Comparison of ENCODE assay signal across 10 mouse cellular contexts in genomic region chr11:79338621-79339020, GRCm38 (mm10). TPM values are rescaled to one million over a fixed set of nuclear protein-coding genes. Genes with fewer than 3 reads are reported as not detected.
DNase-seq lines count a peak whose midpoint lies in the region; ATAC-seq lines count a peak whose summit lies in the region.
"Had no signal": no experiment of that assay in that cellular context is flagged by ENCODE, and none has a peak within 500 bp of the region (broad histone marks: within the 10 kb centered on the region; RNA-seq: fewer than 3 reads in every experiment).

No protein-coding gene starts in this region.

- no peak for ATAC-seq in heart, embryonic 14.5 days (ENCODE audit: insufficient number of reproducible peaks, insufficient read depth, low FRiP score, low read depth)
- ATAC-seq in liver, embryonic 16.5 days (ENCODE audit: low read depth): no peak
- no peak for ATAC-seq in granulocyte monocyte progenitor cell, adult 5-6 weeks (replicated peaks; ENCODE audit: poor library complexity, severe bottlenecking)

- peak overlapping the region in 1 of 2 experiments; percentile 92; a peak in 1 of 4 replicates for H3K27ac ChIP-seq in heart, embryonic 14.5 days (replicated peaks in 1 of 2; ENCODE audit: control insufficient read depth in 1 of 2, insufficient read depth in 1 of 2, low read depth in 2 of 2, low read length in 2 of 2)
- no peak overlapping the region for H3K27ac ChIP-seq in liver, embryonic 16.5 days (ENCODE audit: low read length)

- peaks cover 19% of the 10 kb centered on the region for H3K36me3 ChIP-seq in heart, embryonic 14.5 days (ENCODE audit: control insufficient read depth, insufficient read depth, low read length)
- no peaks in the 10 kb centered on the region for H3K36me3 ChIP-seq in liver, embryonic 16.5 days (ENCODE audit: control insufficient read depth, insufficient read depth)

- peak overlapping the region; percentile 96 for H3K9ac ChIP-seq in heart, embryonic 14.5 days (ENCODE audit: low read length)
- H3K9ac ChIP-seq in liver, embryonic 16.5 days (ENCODE audit: low read depth, low read length): no peak overlapping the region; the same call in 1 of the 2 replicates

- H3K4me2 ChIP-seq in heart, embryonic 14.5 days (ENCODE audit: low read length): peak overlapping the region; percentile 63
- peak overlapping the region; percentile 84 for H3K4me2 ChIP-seq in liver, embryonic 16.5 days (ENCODE audit: low read depth, low read length)

- DNase-seq in heart, adult 11 months: peak; percentile 84
- no peak for DNase-seq in heart, postnatal 14 days
- peak; percentile 48 for DNase-seq in NIH3T3 (ENCODE audit: low read depth)
- DNase-seq in spleen, adult 18-20 months: no peak
- DNase-seq in layer of hippocampus, adult 8-10 months (ENCODE audit: low spot score in 2 of 2): no peak

- intact Hi-C loops in heart, postnatal 14 days (cut with DNase I): loop anchor here (5.0 kb wide), 1 partner anchor 59 kb away; no protein-coding TSS in a partner anchor

- H3K27me3 ChIP-seq in heart, embryonic 14.5 days (ENCODE audit: control insufficient read depth, insufficient read depth, low read length): no peaks in the 10 kb centered on the region
- no peaks in the 10 kb centered on the region for H3K27me3 ChIP-seq in liver, embryonic 16.5 days (ENCODE audit: control insufficient read depth, insufficient read depth, low read depth, low read length)

- WGBS in heart, embryonic 14.5 days: 33% methylated on average over 4 of the region's 4 CpGs
- 35% methylated on average over 4 of the region's 4 CpGs for WGBS in liver, embryonic 16.5 days (ENCODE audit: insufficient replicate concordance)

- peak overlapping the region in 1 of 2 experiments; percentile 97; a peak in 3 of 4 replicates for H3K4me3 ChIP-seq in heart, embryonic 14.5 days (ENCODE audit: control insufficient read depth in 1 of 2, insufficient read depth in 1 of 2, low read depth in 1 of 2, low read length in 2 of 2)
- peak overlapping the region; percentile 83 for H3K4me3 ChIP-seq in liver, embryonic 16.5 days (ENCODE audit: low read depth, low read length)

- peaks cover 10 to 16% of the 10 kb centered on the region in 2 experiments; a peak in 3 of 4 replicates for H3K4me1 ChIP-seq in heart, embryonic 14.5 days (ENCODE audit: control insufficient read depth in 2 of 2, insufficient read depth in 2 of 2, low read length in 2 of 2)
- peaks cover 6% of the 10 kb centered on the region for H3K4me1 ChIP-seq in liver, embryonic 16.5 days (ENCODE audit: control insufficient read depth, low read depth, low read length)

- H3K9me3 ChIP-seq in heart, embryonic 14.5 days (ENCODE audit: control insufficient read depth, low read length): no peaks in the 10 kb centered on the region
- no peaks in the 10 kb centered on the region; the same call in 1 of the 2 replicates for H3K9me3 ChIP-seq in liver, embryonic 16.5 days (replicated peaks; ENCODE audit: control insufficient read depth, low read length)

RNA-seq across cellular contexts. Expression of gene Nf1, which starts 0.9 kb away (rescaled TPM):
- total RNA-seq in heart, postnatal 14 days (2021): 10 to 100 TPM; 30.9 to 31.6 TPM
- 6.2 and 7.7 TPM in 2 replicates for polyA plus RNA-seq in heart, embryonic 14.5 days (2014; fragmentation: Nextera tagmentation; extraction: Ambion mirVana)
- 1.1 and 1.3 TPM in 2 replicates for polyA plus RNA-seq in liver, embryonic 16.5 days (2015; fragmentation: Nextera tagmentation; extraction: Ambion mirVana)
- total RNA-seq in layer of hippocampus, adult 8-10 months (2022): 100 to 1,000 TPM; 102 to 124 (median 114) TPM
- total RNA-seq in granulocyte monocyte progenitor cell, adult 5-6 weeks (2014; fragmentation: Nextera tagmentation): 26.7 and 28.3 TPM in 2 replicates
- 9.2 and 11.0 TPM in 2 replicates for total RNA-seq in granulocyte monocyte progenitor cell, adult 5-6 weeks (2017)

RNA-seq across cellular contexts. Expression of gene Gm9964, which starts 41.9 kb away (rescaled TPM):
- not detected for total RNA-seq in heart, postnatal 14 days (2021)
- not detected in 2 replicates for polyA plus RNA-seq in heart, embryonic 14.5 days (2014; fragmentation: Nextera tagmentation; extraction: Ambion mirVana)
- polyA plus RNA-seq in liver, embryonic 16.5 days (2015; fragmentation: Nextera tagmentation; extraction: Ambion mirVana): not detected in 2 replicates
- 1 to 10 TPM in 1 of 4 experiments, under 1 TPM in 2, not detected in 1; 0.48 to 1.2 (median 0.74) TPM for total RNA-seq in layer of hippocampus, adult 8-10 months (2022)
- not detected in 2 replicates for total RNA-seq in granulocyte monocyte progenitor cell, adult 5-6 weeks (2014; fragmentation: Nextera tagmentation)
- not detected in 2 replicates for total RNA-seq in granulocyte monocyte progenitor cell, adult 5-6 weeks (2017)
- total RNA-seq: ES-E14; heart, postnatal 36 days had no signal

Comparison
In these comparisons a context has a peak if more than half of its experiments do, and no peak if none do; other contexts are left out.
1. DNase-seq: peak in heart, adult 11 months (single experiment) and NIH3T3 (single experiment); none in heart, postnatal 14 days (0 of 2), spleen, adult 18-20 months (0 of 2) and layer of hippocampus, adult 8-10 months (0 of 2).